ENCODE assay signal across 34 mouse cellular contexts in the genomic region with DNA sequence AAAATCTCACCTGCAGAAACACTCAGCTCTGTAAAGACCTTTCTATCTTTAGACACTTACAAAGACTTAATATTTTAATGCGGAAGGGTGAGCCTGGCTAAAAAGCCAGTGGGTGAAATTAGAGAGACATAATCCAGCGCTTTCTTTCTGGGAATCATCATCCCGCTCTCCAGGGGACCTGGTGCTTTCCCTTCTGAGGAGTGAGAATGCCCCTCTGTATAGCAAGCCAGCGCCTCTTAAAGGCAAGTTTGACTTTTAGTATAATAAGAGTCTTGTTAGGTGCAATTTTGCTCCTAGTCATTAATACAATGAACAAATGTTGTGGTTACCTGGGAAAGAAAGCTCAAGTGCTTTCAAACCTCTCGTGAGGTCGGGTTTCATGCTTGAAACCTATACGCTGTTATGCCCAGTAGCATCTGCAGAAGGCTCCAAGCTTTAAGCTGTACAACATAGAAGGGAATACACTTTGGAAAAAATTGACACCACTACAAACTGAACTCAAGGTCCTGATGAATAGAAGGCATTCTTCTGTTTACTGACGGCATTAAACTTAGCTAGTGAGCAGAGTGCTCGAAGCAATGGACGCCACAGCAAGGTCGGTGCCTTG. TPM values are rescaled to one million over a fixed set of nuclear protein-coding genes. Genes with fewer than 3 reads are reported as not detected.
A peak's percentile ranks its signal among the peaks of the same experiment; 100 is the strongest.
DNase-seq lines count a peak whose midpoint lies in the region; ATAC-seq and TF ChIP-seq lines count a peak whose summit lies in the region.
"Had no signal": no experiment of that assay in that cellular context is flagged by ENCODE, and none has a peak within 500 bp of the region (broad histone marks: within the 10 kb centered on the region; RNA-seq: fewer than 3 reads in every experiment).

No protein-coding gene starts in this region.

- H3K9ac ChIP-seq in limb, embryonic 12.5 days (replicated peaks), result no peak overlapping the region
- no peak overlapping the region for H3K9ac ChIP-seq in lung, embryonic 15.5 days
- 0 out of 2 replicates have a peak overlapping the region, but pooled peaks have one; percentile 14 for H3K9ac ChIP-seq in stomach, postnatal 0 days (ENCODE audit: low read length)
- H3K9ac ChIP-seq: forebrain, embryonic 15.5 days; heart, embryonic 12.5 days; hindbrain, embryonic 15.5 days; midbrain, embryonic 12.5 days; stomach, embryonic 15.5 days had no signal

- peak overlapping the region; percentile 31; the same call in 1 of the 2 replicates for H3K27ac ChIP-seq in limb, embryonic 12.5 days
- no peak overlapping the region for H3K27ac ChIP-seq in limb, embryonic 10.5 days
- peak overlapping the region; percentile 9 for H3K27ac ChIP-seq in lung, embryonic 15.5 days
- H3K27ac ChIP-seq in stomach, postnatal 0 days (replicated peaks), result peak overlapping the region; percentile 45; the same call in 1 of the 2 replicates
- H3K27ac ChIP-seq: forebrain, embryonic 15.5 days; heart, adult 2 months; hindbrain, embryonic 15.5 days; midbrain, embryonic 12.5 days had no signal

- H3K27me3 ChIP-seq in limb, embryonic 12.5 days, result no peaks in the 10 kb centered on the region
- no peaks in the 10 kb centered on the region for H3K27me3 ChIP-seq in limb, embryonic 10.5 days (ENCODE audit: low read depth, poor library complexity, severe bottlenecking)
- no peaks in the 10 kb centered on the region for H3K27me3 ChIP-seq in lung, embryonic 15.5 days
- H3K27me3 ChIP-seq in stomach, postnatal 0 days (ENCODE audit: control insufficient read depth, insufficient read depth, low read length), result no peaks in the 10 kb centered on the region
- H3K27me3 ChIP-seq: forebrain, embryonic 15.5 days; heart, embryonic 12.5 days; hindbrain, embryonic 15.5 days; midbrain, embryonic 12.5 days; stomach, embryonic 15.5 days had no signal

- H3K36me3 ChIP-seq in limb, embryonic 12.5 days, result peaks cover 34% of the 10 kb centered on the region
- peaks cover 37% of the 10 kb centered on the region for H3K36me3 ChIP-seq in limb, embryonic 10.5 days
- peaks cover 26% of the 10 kb centered on the region for H3K36me3 ChIP-seq in lung, embryonic 15.5 days
- H3K36me3 ChIP-seq in stomach, postnatal 0 days (ENCODE audit: control insufficient read depth, insufficient read depth, low read length), result peaks cover 5% of the 10 kb centered on the region; the same call in 1 of the 2 replicates

- peaks cover 26% of the 10 kb centered on the region for H3K4me1 ChIP-seq in limb, embryonic 12.5 days (replicated peaks)
- H3K4me1 ChIP-seq in limb, embryonic 10.5 days, result peaks cover 4% of the 10 kb centered on the region; the same call in 1 of the 2 replicates
- peaks cover 7% of the 10 kb centered on the region; the same call in 1 of the 2 replicates for H3K4me1 ChIP-seq in lung, embryonic 15.5 days
- H3K4me1 ChIP-seq in stomach, postnatal 0 days (replicated peaks; ENCODE audit: control insufficient read depth, insufficient read depth), result no peaks in the 10 kb centered on the region
- H3K4me1 ChIP-seq: hindbrain, embryonic 15.5 days; stomach, embryonic 15.5 days had no signal

- no peak for DNase-seq in limb, embryonic 10.5 days (ENCODE audit: low spot score)
- no peak for DNase-seq in lung, postnatal 4 days
- peak; percentile 17 for DNase-seq in forelimb bud, embryonic 11.5 days (ENCODE audit: low read depth, low spot score)
- DNase-seq in stomach, postnatal 0 days (ENCODE audit: low spot score), result no peak
- DNase-seq in layer of hippocampus, adult 8-10 months (ENCODE audit: low spot score in 2 of 2), result no peak
- DNase-seq: adrenal gland, postnatal 14 days; cerebellum, adult 11 months; cerebellum, adult 9-10 months; cerebellum, postnatal 36 days; heart, adult 2 months; kidney, adult 11 months; layer of hippocampus, postnatal 36 days; left cerebral cortex, postnatal 4 days; lung, adult 18-20 months; right cerebral cortex, postnatal 25 days; thymus, adult 18-20 months; thymus, postnatal 36 days had no signal

- no peak overlapping the region for H3K4me2 ChIP-seq in limb, embryonic 12.5 days
- no peak overlapping the region for H3K4me2 ChIP-seq in lung, embryonic 15.5 days
- H3K4me2 ChIP-seq in stomach, postnatal 0 days (replicated peaks; ENCODE audit: low read depth), result no peak overlapping the region
- H3K4me2 ChIP-seq: forebrain, embryonic 15.5 days; heart, embryonic 12.5 days; hindbrain, embryonic 15.5 days; midbrain, embryonic 12.5 days; stomach, embryonic 15.5 days had no signal

- H3K9me3 ChIP-seq in limb, embryonic 12.5 days, result no peaks in the 10 kb centered on the region
- no peaks in the 10 kb centered on the region for H3K9me3 ChIP-seq in limb, embryonic 10.5 days (replicated peaks)
- no peaks in the 10 kb centered on the region for H3K9me3 ChIP-seq in lung, embryonic 15.5 days
- H3K9me3 ChIP-seq in stomach, postnatal 0 days (ENCODE audit: control insufficient read depth, low read length), result no peaks in the 10 kb centered on the region
- H3K9me3 ChIP-seq: forebrain, embryonic 15.5 days; heart, embryonic 12.5 days; hindbrain, embryonic 15.5 days; midbrain, embryonic 12.5 days; stomach, embryonic 15.5 days had no signal

- no peak overlapping the region for H3K4me3 ChIP-seq in limb, embryonic 12.5 days (replicated peaks)
- no peak overlapping the region for H3K4me3 ChIP-seq in limb, embryonic 10.5 days
- H3K4me3 ChIP-seq in lung, embryonic 15.5 days, result no peak overlapping the region
- H3K4me3 ChIP-seq in stomach, postnatal 0 days (ENCODE audit: low read depth, low read length), result no peak overlapping the region
- H3K4me3 ChIP-seq: forebrain, embryonic 15.5 days; heart, adult 2 months; heart, embryonic 12.5 days; hindbrain, embryonic 15.5 days; midbrain, embryonic 12.5 days; stomach, embryonic 15.5 days had no signal

- peak; percentile 56; the same call in 1 of the 2 replicates for ATAC-seq in limb, embryonic 12.5 days (ENCODE audit: insufficient number of reproducible peaks, insufficient read depth, low FRiP score, low TSS enrichment, low read depth)
- no peak for ATAC-seq in lung, embryonic 15.5 days (ENCODE audit: borderline replicate concordance, extremely low read depth, low FRiP score, low TSS enrichment)
- no peak for ATAC-seq in stomach, postnatal 0 days (ENCODE audit: low FRiP score, low TSS enrichment)
- ATAC-seq: CD4-positive, CD25-positive, alpha-beta regulatory T cell, adult 4 months; forebrain, embryonic 15.5 days; inflammation-experienced regulatory T-cells, adult 6 months had no signal

- WGBS in limb, embryonic 12.5 days, result 58% methylated on average over 11 of the region's 11 CpGs
- 87% methylated on average over 11 of the region's 11 CpGs for WGBS in limb, embryonic 10.5 days
- WGBS in lung, embryonic 15.5 days, result 61% methylated on average over 11 of the region's 11 CpGs
- WGBS in stomach, postnatal 0 days, result 57% methylated on average over 11 of the region's 11 CpGs

- TF ChIP-seq CTCF in stomach, postnatal 0 days (IDR thresholded peaks at IDR 0.05; ENCODE audit: low read depth), result no peak

- TF ChIP-seq EP300 in stomach, postnatal 0 days (optimal IDR thresholded peaks at IDR 0.05), result no peak

RNA-seq across cellular contexts. Expression of gene Snx3, which starts 21.8 kb away (rescaled TPM):
- 243 and 244 TPM in 2 replicates for polyA plus RNA-seq in limb, embryonic 12.5 days (2016; fragmentation: Nextera tagmentation; extraction: Ambion mirVana)
- 236 and 240 TPM in 2 replicates for polyA plus RNA-seq in limb, embryonic 10.5 days (2016; fragmentation: Nextera tagmentation; extraction: Ambion mirVana)
- 402 and 407 TPM in 2 replicates for polyA plus RNA-seq in lung, embryonic 15.5 days (2015; fragmentation: Nextera tagmentation; extraction: Ambion mirVana)
- 257 and 275 TPM in 2 replicates for polyA plus RNA-seq in stomach, postnatal 0 days (2015; fragmentation: Nextera tagmentation; extraction: Ambion mirVana)
- 100 to 1,000 TPM; 176 to 202 (median 187) TPM for total RNA-seq in layer of hippocampus, adult 8-10 months (2022)

RNA-seq across cellular contexts. Expression of gene Afg1l, which starts 45.3 kb away (rescaled TPM):
- polyA plus RNA-seq in limb, embryonic 12.5 days (2016; fragmentation: Nextera tagmentation; extraction: Ambion mirVana), result 5.3 and 5.4 TPM in 2 replicates
- 4.0 and 4.6 TPM in 2 replicates for polyA plus RNA-seq in limb, embryonic 10.5 days (2016; fragmentation: Nextera tagmentation; extraction: Ambion mirVana)
- polyA plus RNA-seq in lung, embryonic 15.5 days (2015; fragmentation: Nextera tagmentation; extraction: Ambion mirVana), result 8.7 and 9.1 TPM in 2 replicates
- 6.3 and 6.4 TPM in 2 replicates for polyA plus RNA-seq in stomach, postnatal 0 days (2015; fragmentation: Nextera tagmentation; extraction: Ambion mirVana)
- 10 to 100 TPM; 11.1 to 15.8 (median 13.9) TPM for total RNA-seq in layer of hippocampus, adult 8-10 months (2022)

RNA-seq across cellular contexts. Expression of gene Nr2e1, which starts 59.8 kb away (rescaled TPM):
- polyA plus RNA-seq in limb, embryonic 12.5 days (2016; fragmentation: Nextera tagmentation; extraction: Ambion mirVana), result not detected in 2 replicates
- not detected in 2 replicates for polyA plus RNA-seq in limb, embryonic 10.5 days (2016; fragmentation: Nextera tagmentation; extraction: Ambion mirVana)
- polyA plus RNA-seq in lung, embryonic 15.5 days (2015; fragmentation: Nextera tagmentation; extraction: Ambion mirVana), result not detected in 2 replicates
- polyA plus RNA-seq in stomach, postnatal 0 days (2015; fragmentation: Nextera tagmentation; extraction: Ambion mirVana), result 0.04 TPM in 1 of 2 replicates, not detected in the other
- total RNA-seq in layer of hippocampus, adult 8-10 months (2022), result 10 to 100 TPM; 14.7 to 17.3 (median 16.0) TPM
- total RNA-seq: adrenal gland, postnatal 14 days; gastrocnemius, adult 8-10 months; gastrocnemius, postnatal 4 days; heart, adult 2 months; hematopoietic stem cell, adult 5-6 weeks; megakaryocyte, adult 5-6 weeks; monocyte, adult 5-6 weeks; neutrophil, adult 5-6 weeks had no signal
- polyA plus RNA-seq: CD4-positive, CD25-positive, alpha-beta regulatory T cell, adult 4 months; heart, adult 2 months; heart, postnatal 0 days; inflammation-experienced regulatory T-cells, adult 6 months; kidney, embryonic 16.5 days had no signal

RNA-seq across cellular contexts. Expression of gene Ostm1, which starts 60.0 kb away (rescaled TPM):
- polyA plus RNA-seq in limb, embryonic 12.5 days (2016; fragmentation: Nextera tagmentation; extraction: Ambion mirVana), result 9.0 and 9.1 TPM in 2 replicates
- polyA plus RNA-seq in limb, embryonic 10.5 days (2016; fragmentation: Nextera tagmentation; extraction: Ambion mirVana), result 8.4 and 8.9 TPM in 2 replicates
- 12.4 and 13.8 TPM in 2 replicates for polyA plus RNA-seq in lung, embryonic 15.5 days (2015; fragmentation: Nextera tagmentation; extraction: Ambion mirVana)
- 13.0 and 13.5 TPM in 2 replicates for polyA plus RNA-seq in stomach, postnatal 0 days (2015; fragmentation: Nextera tagmentation; extraction: Ambion mirVana)
- total RNA-seq in layer of hippocampus, adult 8-10 months (2022), result 10 to 100 TPM; 53.4 to 60.1 (median 55.3) TPM
